Mouse (Mus musculus): ENCODE data around the gene Ctdspl. TPM values are rescaled to one million over a fixed set of nuclear protein-coding genes. Genes with fewer than 3 reads are reported as not detected.

Ctdspl gene
- total RNA-seq, 2 experiments from 2014 or later: 31.9 to 38.7 TPM

GRCm38 (mm10) chr9:119035836-119036235 lies 109.6 kb downstream of the Ctdspl start:
- intact Hi-C loops (cut with DNase I): no loop called here
- DNase-seq (ENCODE audit: low spot score in 2 of 2): peak in 1 of 2 experiments; percentile 33

GRCm38 (mm10) chr9:119037076-119037730 lies 111.0 kb downstream of the Ctdspl start:
- peak; percentile 45 to 71 for DNase-seq (ENCODE audit: low spot score in 2 of 2)
- intact Hi-C loops (cut with DNase I): no loop called here

- intact Hi-C loops (cut with DNase I): no loop called here
- DNase-seq (ENCODE audit: low spot score in 2 of 2): no peak
These were observed 112.3 kb downstream of the Ctdspl start for GRCm38 (mm10) chr9:119038574-119038973.

- no peak for DNase-seq (ENCODE audit: low spot score in 2 of 2)
- intact Hi-C loops (cut with DNase I): no loop called here
These were observed 114.0 kb downstream of the Ctdspl start for GRCm38 (mm10) chr9:119040101-119040775.

GRCm38 (mm10) chr9:119048182-119048903 lies 122.1 kb downstream of the Ctdspl start:
- no peak for DNase-seq (ENCODE audit: low spot score in 2 of 2)
- intact Hi-C loops (cut with DNase I): no loop called here

- DNase-seq (ENCODE audit: low spot score in 2 of 2): no peak
- intact Hi-C loops (cut with DNase I): no loop called here
These were observed 124.9 kb downstream of the Ctdspl start for GRCm38 (mm10) chr9:119051158-119051557.

- DNase-seq (ENCODE audit: low spot score in 2 of 2): no peak
- intact Hi-C loops (cut with DNase I): no loop called here
These were observed 126.1 kb downstream of the Ctdspl start, which contains the start of gene Vill for GRCm38 (mm10) chr9:119052154-119052944. Vill (plus strand) TSS chr9:119052778.

- intact Hi-C loops (cut with DNase I): no loop called here
- peak in 1 of 2 experiments; percentile 41 for DNase-seq (ENCODE audit: low spot score in 2 of 2)
These were observed 127.8 kb downstream of the Ctdspl start for GRCm38 (mm10) chr9:119053964-119054576.

- DNase-seq (ENCODE audit: low spot score in 2 of 2): no peak
- intact Hi-C loops (cut with DNase I): no loop called here
These were observed 129.1 kb downstream of the Ctdspl start for GRCm38 (mm10) chr9:119055336-119055735.

GRCm38 (mm10) chr9:119058245-119058644 lies 132.0 kb downstream of the Ctdspl start:
- DNase-seq (ENCODE audit: low spot score in 2 of 2): no peak
- intact Hi-C loops (cut with DNase I): no loop called here

- no peak for DNase-seq (ENCODE audit: low spot score in 2 of 2)
- intact Hi-C loops (cut with DNase I): loop anchor here (10.0 kb wide), 1 partner anchor 346 kb away; no protein-coding TSS in a partner anchor
These were observed 134.4 kb downstream of the Ctdspl start for GRCm38 (mm10) chr9:119060701-119061100.

GRCm38 (mm10) chr9:119063036-119063644 lies 136.9 kb downstream of the Ctdspl start:
- intact Hi-C loops (cut with DNase I): loop anchor here (10.0 kb wide), 1 partner anchor 348 kb away; no protein-coding TSS in a partner anchor
- DNase-seq (ENCODE audit: low spot score in 2 of 2): no peak

GRCm38 (mm10) chr9:119064296-119064695 lies 138.0 kb downstream of the Ctdspl start:
- no peak for DNase-seq (ENCODE audit: low spot score in 2 of 2)
- intact Hi-C loops (cut with DNase I): loop anchor here (10.0 kb wide), 1 partner anchor 349 kb away; no protein-coding TSS in a partner anchor

GRCm38 (mm10) chr9:119067601-119068000 lies 141.3 kb downstream of the Ctdspl start:
- peak; percentile 82 to 87 for DNase-seq (ENCODE audit: low spot score in 2 of 2)
- intact Hi-C loops (cut with DNase I): loop anchor here (1.0 to 10.0 kb wide), 3 partner anchors 147 to 480 kb away; no protein-coding TSS in a partner anchor

GRCm38 (mm10) chr9:119068266-119068665 lies 142.0 kb downstream of the Ctdspl start:
- intact Hi-C loops (cut with DNase I): loop anchor here (5.0 to 10.0 kb wide), 2 partner anchors 353 to 481 kb away; no protein-coding TSS in a partner anchor
- DNase-seq (ENCODE audit: low spot score in 2 of 2): no peak

GRCm38 (mm10) chr9:119070173-119070825 lies 144.0 kb downstream of the Ctdspl start:
- intact Hi-C loops (cut with DNase I): no loop called here
- DNase-seq (ENCODE audit: low spot score in 2 of 2): no peak

- DNase-seq (ENCODE audit: low spot score in 2 of 2): no peak
- intact Hi-C loops (cut with DNase I): no loop called here
These were observed 145.5 kb downstream of the Ctdspl start for GRCm38 (mm10) chr9:119071786-119072185.
